Mouse (Mus musculus) bone marrow macrophage, adult 2 months (primary cell): ENCODE results near the gene Tbr1.

ENCODE experiments used
- CTCF ChIP-seq: IDR thresholded peaks from 2 replicates; pipeline ENCODE4 v1.5.1; 2012; ENCODE audit warnings: low read depth, mild to moderate bottlenecking, low read length, moderate library complexity
- POLR2A ChIP-seq: IDR thresholded peaks from 2 replicates; pipeline ENCODE4 v1.6.1; 2012; ENCODE audit warnings: mild to moderate bottlenecking, low read depth, low read length, borderline replicate concordance

- no peak for TF ChIP-seq POLR2A
- no peak for TF ChIP-seq CTCF
Measured at GRCm38 (mm10) chr2:61794960-61795359, 7.8 kb upstream of the Tbr1 start.
